Mouse (Mus musculus) liver, postnatal 0 days (tissue): ENCODE measurements at regions not wholly inside any gene's neighbourhood (a gene's known extent, or its start where the extent isn't known, plus 50 kb on each side); places are given as distances from the start of the nearest gene placed in this dataset.

Source experiments
- CTCF ChIP-seq: sonication (generic); IDR thresholded peaks from 2 replicates; pipeline ENCODE4 v1.5.1; 2016; ENCODE audit warnings: antibody characterized with exemption, low read depth
- EP300 ChIP-seq: IDR thresholded peaks from 2 replicates; pipeline ENCODE4 v1.6.1; 2016; ENCODE audit warnings: antibody characterized with exemption, low read depth, mild to moderate bottlenecking

- TF ChIP-seq EP300 (no peak), CTCF (no peak)
Observed at GRCm38 (mm10) chr9:99778871-99779270, 61.8 kb upstream of the Cldn18 start.
